20 mouse cellular contexts compared by ENCODE assay signal in genomic region chr19:15160641-15161040, GRCm38 (mm10).
"Had no signal": no experiment of that assay in that cellular context is flagged by ENCODE, and none has a peak within 500 bp of the region (broad histone marks: within the 10 kb centered on the region; RNA-seq: fewer than 3 reads in every experiment).

No protein-coding gene starts in this region.

- H3K27me3 ChIP-seq: limb, embryonic 12.5 days; limb, embryonic 15.5 days; neural tube, embryonic 13.5 days; stomach, embryonic 15.5 days had no signal

- ATAC-seq: intestine, postnatal 0 days; liver, postnatal 0 days; lung, postnatal 0 days had no signal

- H3K27ac ChIP-seq: kidney, postnatal 0 days; limb, embryonic 12.5 days; limb, embryonic 15.5 days; liver, embryonic 14.5 days; macrophage; neural tube, embryonic 13.5 days; stomach, embryonic 15.5 days had no signal

- DNase-seq: kidney, adult 2 months; kidney, postnatal 36 days; left cerebral cortex, postnatal 4 days; liver, postnatal 0 days; lung, embryonic 14.5 days; retina, postnatal 1 day; right cerebral cortex, postnatal 25 days; spleen, adult 18-20 months; thymus, postnatal 25 days had no signal

- H3K9ac ChIP-seq: limb, embryonic 12.5 days; limb, embryonic 15.5 days; liver, embryonic 14.5 days; liver, postnatal 0 days; lung, embryonic 14.5 days; neural tube, embryonic 13.5 days; stomach, embryonic 15.5 days had no signal

- H3K4me1 ChIP-seq: limb, embryonic 12.5 days; limb, embryonic 15.5 days; stomach, embryonic 15.5 days had no signal

- H3K4me3 ChIP-seq: limb, embryonic 12.5 days; limb, embryonic 15.5 days; myocyte; neural tube, embryonic 13.5 days; stomach, embryonic 15.5 days had no signal

- H3K9me3 ChIP-seq: limb, embryonic 12.5 days; limb, embryonic 15.5 days; neural tube, embryonic 13.5 days; stomach, embryonic 15.5 days had no signal

- H3K4me2 ChIP-seq: limb, embryonic 12.5 days; limb, embryonic 15.5 days; liver, embryonic 11.5 days; lung, embryonic 14.5 days; neural tube, embryonic 13.5 days; stomach, embryonic 15.5 days had no signal

- H3K36me3 ChIP-seq: limb, embryonic 12.5 days; limb, embryonic 15.5 days; neural tube, embryonic 13.5 days; stomach, embryonic 15.5 days had no signal
